Mouse (Mus musculus): ENCODE measurements around the gene Gbp2.

GRCm38 (mm10) chr3:142590431-142591067 lies 29.9 kb upstream of the Gbp2 start:
- TF ChIP-seq CTCF (IDR thresholded peaks at IDR 0.05; ENCODE audit: extremely low read depth, insufficient read depth, low read length) (no peak), POLR2A (IDR thresholded peaks at IDR 0.05; ENCODE audit: extremely low read depth, insufficient read depth, low read length) (no peak)
